Mouse (Mus musculus): Measurements from ENCODE around the gene Ubap1l. TPM values are rescaled to one million over a fixed set of nuclear protein-coding genes. Genes with fewer than 3 reads are reported as not detected.

Gene Ubap1l
- polyA plus RNA-seq, 1 experiment = 1.1 TPM

DNA sequence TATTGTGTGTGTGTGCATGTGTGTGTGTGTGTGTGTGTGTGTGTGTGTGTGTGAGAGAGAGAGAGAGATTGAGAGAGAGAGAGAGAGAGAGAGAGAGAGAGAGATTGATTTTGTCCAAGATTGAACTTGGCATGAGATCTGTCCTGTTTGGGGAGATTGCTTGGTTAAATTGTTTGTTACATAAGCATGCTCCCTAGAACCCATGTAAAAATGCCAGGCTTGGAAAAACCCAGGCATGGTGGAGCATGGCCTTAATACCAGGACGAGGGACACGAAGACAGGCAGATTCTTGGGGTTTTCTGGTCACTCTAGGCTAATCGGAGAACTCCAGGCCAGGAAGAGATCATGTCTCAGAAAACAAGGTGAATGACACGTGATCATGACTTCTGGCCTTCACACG is 67.2 kb downstream of the Ubap1l start:
- WGBS = 84% methylated on average over 5 of the region's 5 CpGs
- no peak overlapping the region for H3K27ac ChIP-seq (ENCODE audit: control insufficient read depth, insufficient read depth, low read depth, low read length, poor library complexity)
- no peak overlapping the region for H3K4me3 ChIP-seq (replicated peaks; ENCODE audit: control insufficient read depth, low read depth, low read length)
- peaks cover 4% of the 10 kb centered on the region for H3K4me1 ChIP-seq (ENCODE audit: control insufficient read depth, insufficient read depth, low read length)
- TF ChIP-seq POLR2A (IDR thresholded peaks at IDR 0.05; ENCODE audit: borderline replicate concordance, control insufficient read depth, low read depth, low read length) (no peak), CTCF (IDR thresholded peaks at IDR 0.05; ENCODE audit: control insufficient read depth, insufficient read depth, low read length) (no peak)

Other genes starting within 250 kb of the Ubap1l start
- not detected in 2 replicates for gene Igdcc3, start 219.9 kb upstream of the Ubap1l start, polyA plus RNA-seq (2011; ENCODE audit: insufficient read depth, insufficient read length, low replicate concordance, missing spikeins)
- gene Parp16, start 165.7 kb upstream of the Ubap1l start, polyA plus RNA-seq (2011; ENCODE audit: insufficient read depth, insufficient read length, low replicate concordance, missing spikeins) = 4.3 and 7.0 TPM in 2 replicates
- gene Cilp, start 95.9 kb upstream of the Ubap1l start, polyA plus RNA-seq (2011; ENCODE audit: insufficient read depth, insufficient read length, low replicate concordance, missing spikeins) = 0.40 TPM in 1 of 2 replicates, not detected in the other
- gene Clpx, start 66.8 kb upstream of the Ubap1l start, polyA plus RNA-seq (2011; ENCODE audit: insufficient read depth, insufficient read length, low replicate concordance, missing spikeins) = 7.3 and 19.9 TPM in 2 replicates
- 7.3 and 16.3 TPM in 2 replicates for gene Pdcd7, start 14.9 kb upstream of the Ubap1l start, polyA plus RNA-seq (2011; ENCODE audit: insufficient read depth, insufficient read length, low replicate concordance, missing spikeins)
- not detected in 2 replicates for gene Kbtbd13, start 30.6 kb downstream of the Ubap1l start, polyA plus RNA-seq (2011; ENCODE audit: insufficient read depth, insufficient read length, low replicate concordance, missing spikeins)
- gene Rasl12, start 37.5 kb downstream of the Ubap1l start, polyA plus RNA-seq (2011; ENCODE audit: insufficient read depth, insufficient read length, low replicate concordance, missing spikeins) = 0.40 TPM in 1 of 2 replicates, not detected in the other
- gene Slc51b, start 61.9 kb downstream of the Ubap1l start, polyA plus RNA-seq (2011; ENCODE audit: insufficient read depth, insufficient read length, low replicate concordance, missing spikeins) = not detected in 2 replicates
- gene Mtfmt, start 74.7 kb downstream of the Ubap1l start, polyA plus RNA-seq (2011; ENCODE audit: insufficient read depth, insufficient read length, low replicate concordance, missing spikeins) = 7.7 and 18.7 TPM in 2 replicates
- 7.8 and 16.5 TPM in 2 replicates for gene Spg21, start 99.9 kb downstream of the Ubap1l start, polyA plus RNA-seq (2011; ENCODE audit: insufficient read depth, insufficient read length, low replicate concordance, missing spikeins)
- gene Ankdd1a, start 159.2 kb downstream of the Ubap1l start, polyA plus RNA-seq (2011; ENCODE audit: insufficient read depth, insufficient read length, low replicate concordance, missing spikeins) = 1.2 TPM in 1 of 2 replicates, not detected in the other
- gene Plekho2, start 219.0 kb downstream of the Ubap1l start, polyA plus RNA-seq (2011; ENCODE audit: insufficient read depth, insufficient read length, low replicate concordance, missing spikeins) = 25.7 and 55.0 TPM in 2 replicates
- 16.5 and 29.8 TPM in 2 replicates for gene Pif1, start 226.1 kb downstream of the Ubap1l start, polyA plus RNA-seq (2011; ENCODE audit: insufficient read depth, insufficient read length, low replicate concordance, missing spikeins)